Mouse (Mus musculus): ENCODE data around the gene Ccdc90b. TPM values are rescaled to one million over a fixed set of nuclear protein-coding genes. Genes with fewer than 3 reads are reported as not detected.

Gene Ccdc90b
- polyA plus RNA-seq, 1 experiment from 2014 or later: 56.2 TPM

Other genes starting within 250 kb of the Ccdc90b start
- 17.1 and 21.7 TPM in 2 replicates for gene Ankrd42, start 76.0 kb downstream of the Ccdc90b start, polyA plus RNA-seq (2015; fragmentation: Nextera tagmentation; extraction: Ambion mirVana)
- gene Pcf11, start 108.8 kb downstream of the Ccdc90b start, polyA plus RNA-seq (2015; fragmentation: Nextera tagmentation; extraction: Ambion mirVana): 24.5 and 27.3 TPM in 2 replicates
- gene Rab30, start 180.5 kb downstream of the Ccdc90b start, polyA plus RNA-seq (2015; fragmentation: Nextera tagmentation; extraction: Ambion mirVana): 20.1 and 23.8 TPM in 2 replicates